Mouse (Mus musculus) embryonic facial prominence, embryonic 14.5 days (tissue): ENCODE measurements around the gene Dlg2. TPM values are rescaled to one million over a fixed set of nuclear protein-coding genes. Genes with fewer than 3 reads are reported as not detected.
A peak's percentile ranks its signal among the peaks of the same experiment; 100 is the strongest.

Experiments
- ATAC-seq: fragments of 200-750 bp; cut with Nextera tagmentation; 2 replicates; pipeline ENCODE4 v1.8.0; 2017; ENCODE audit warnings: low read depth, moderate number of reproducible peaks, moderate TSS enrichment
- DNase-seq: peaks from one replicate; pipeline ENCODE4 v3.0.0-alpha.2; 2015; ENCODE audit warnings: low spot score
- H3K27ac ChIP-seq: fragments of 300-500 bp; sonication (generic); replicated peaks from 2 replicates; pipeline ENCODE4 v1.5.1; 2014; ENCODE audit warnings: low read depth, mild to moderate bottlenecking, low read length, moderate library complexity
- H3K27me3 ChIP-seq: fragments of 300-500 bp; sonication (generic); replicated peaks from 2 replicates; pipeline ENCODE4 v1.6.1; 2014; ENCODE audit warnings: low read length; ENCODE audit not compliant: control insufficient read depth, insufficient read depth
- H3K36me3 ChIP-seq: fragments of 300-500 bp; sonication (generic); 2 replicates; pipeline ENCODE4 v1.6.1; 2014; ENCODE audit warnings: low read length, mixed read lengths; ENCODE audit not compliant: control insufficient read depth, insufficient read depth
- H3K4me1 ChIP-seq: fragments of 300-500 bp; sonication (generic); 2 replicates; pipeline ENCODE4 v1.6.1; 2014; ENCODE audit warnings: antibody characterized with exemption, low read length; ENCODE audit not compliant: control insufficient read depth, insufficient read depth
- H3K4me2 ChIP-seq: fragments of 300-500 bp; sonication (generic); 2 replicates; pipeline ENCODE4 v1.6.1; 2014; ENCODE audit warnings: low read depth, mild to moderate bottlenecking, low read length, moderate library complexity, mixed read lengths
- H3K4me3 ChIP-seq: fragments of 300-500 bp; sonication (generic); 2 replicates; pipeline ENCODE4 v1.5.1; 2014; ENCODE audit warnings: low read depth, mild to moderate bottlenecking, low read length
- H3K9ac ChIP-seq: fragments of 300-500 bp; sonication (generic); 2 replicates; pipeline ENCODE4 v1.6.1; 2014; ENCODE audit warnings: low read depth, mild to moderate bottlenecking, low read length, moderate library complexity, mixed read lengths
- H3K9me3 ChIP-seq: fragments of 300-500 bp; sonication (generic); 2 replicates; pipeline ENCODE4 v1.6.1; 2016; ENCODE audit warnings: low read length; ENCODE audit not compliant: control insufficient read depth
- WGBS: fragments of 180-500 bp; shearing (Covaris S2); extraction: QIAGEN DNeasy Blood & Tissue Kit; methylation state at CpG from one replicate; pipeline ENCODE4 v1.1.7; 2014; 5-methylcytosine and 5-hydroxymethylcytosine counted together
- polyA plus RNA-seq: library from polyadenylated mRNA; unstranded; fragments of >200 nt; fragmentation: Nextera tagmentation; extraction: Ambion mirVana; gene quantifications from 2 replicates; pipeline ENCODE4 v1.2.1, GENCODE M21; 2014

Gene Dlg2
- polyA plus RNA-seq, 1 experiment from 2014 or later = 5.1 TPM

- WGBS = 43% methylated on average over 3 of the region's 3 CpGs
- ATAC-seq (no peak), DNase-seq (no peak)
- Histone ChIP-seq H3K27ac (no peak overlapping the region), H3K9ac (no peak overlapping the region), H3K36me3 (no peaks in the 10 kb centered on the region), H3K27me3 (no peaks in the 10 kb centered on the region), H3K9me3 (no peaks in the 10 kb centered on the region), H3K4me3 (no peak overlapping the region), H3K4me1 (no peaks in the 10 kb centered on the region), H3K4me2 (no peak overlapping the region)
Observed at GRCm38 (mm10) chr7:91397827-91398226, 921.4 kb downstream of the Dlg2 start.

- no peak for DNase-seq
- WGBS = 81% methylated on average over 5 of the region's 5 CpGs
Observed at GRCm38 (mm10) chr7:91412109-91412508, 935.6 kb downstream of the Dlg2 start.

GRCm38 (mm10) chr7:91414150-91414549, 937.7 kb downstream of the Dlg2 start:
- no peak overlapping the region for H3K9ac ChIP-seq
- H3K4me3 ChIP-seq = no peak overlapping the region
- no peaks in the 10 kb centered on the region for H3K9me3 ChIP-seq
- ATAC-seq = no peak
- 79% methylated on average over 2 of the region's 2 CpGs for WGBS
- H3K36me3 ChIP-seq = no peaks in the 10 kb centered on the region
- no peak for DNase-seq
- H3K27ac ChIP-seq = no peak overlapping the region
- no peaks in the 10 kb centered on the region for H3K27me3 ChIP-seq
- no peak overlapping the region for H3K4me2 ChIP-seq
- no peaks in the 10 kb centered on the region for H3K4me1 ChIP-seq

More at GRCm38 (mm10) chr7:91412109-91412508, 935.6 kb downstream of the Dlg2 start:
- Histone ChIP-seq H3K9me3 (no peaks in the 10 kb centered on the region), H3K4me3 (no peak overlapping the region), H3K9ac (no peak overlapping the region), H3K4me2 (no peak overlapping the region), H3K27me3 (no peaks in the 10 kb centered on the region), H3K27ac (no peak overlapping the region), H3K4me1 (no peaks in the 10 kb centered on the region), H3K36me3 (no peaks in the 10 kb centered on the region)
- ATAC-seq = no peak

GRCm38 (mm10) chr7:91414749-91415148, 938.3 kb downstream of the Dlg2 start:
- no peak overlapping the region for H3K9ac ChIP-seq
- no peaks in the 10 kb centered on the region for H3K36me3 ChIP-seq
- H3K27me3 ChIP-seq = no peaks in the 10 kb centered on the region
- no peak for DNase-seq
- H3K27ac ChIP-seq = no peak overlapping the region
- no peaks in the 10 kb centered on the region for H3K4me1 ChIP-seq
- H3K9me3 ChIP-seq = no peaks in the 10 kb centered on the region
- no peak overlapping the region for H3K4me3 ChIP-seq
- no peak for ATAC-seq
- WGBS = 76% methylated on average over 2 of the region's 2 CpGs
- no peak overlapping the region for H3K4me2 ChIP-seq

GRCm38 (mm10) chr7:91420215-91420614, 943.7 kb downstream of the Dlg2 start:
- Histone ChIP-seq H3K27me3 (no peaks in the 10 kb centered on the region), H3K4me2 (no peak overlapping the region), H3K4me1 (no peaks in the 10 kb centered on the region), H3K27ac (no peak overlapping the region), H3K4me3 (no peak overlapping the region), H3K9ac (no peak overlapping the region), H3K36me3 (no peaks in the 10 kb centered on the region), H3K9me3 (no peaks in the 10 kb centered on the region)
- ATAC-seq = no peak
- 83% methylated on average over 4 of the region's 4 CpGs for WGBS
- no peak for DNase-seq

GRCm38 (mm10) chr7:91423784-91424183, 947.3 kb downstream of the Dlg2 start:
- Histone ChIP-seq H3K9me3 (no peaks in the 10 kb centered on the region), H3K36me3 (no peaks in the 10 kb centered on the region), H3K4me1 (no peaks in the 10 kb centered on the region), H3K27ac (no peak overlapping the region), H3K9ac (no peak overlapping the region), H3K27me3 (no peaks in the 10 kb centered on the region), H3K4me2 (no peak overlapping the region), H3K4me3 (no peak overlapping the region)
- DNase-seq (no peak), ATAC-seq (no peak)
- WGBS = 45% methylated on average over 4 of the region's 4 CpGs

- WGBS = 65% methylated on average over 5 of the region's 5 CpGs
- no peaks in the 10 kb centered on the region for H3K4me1 ChIP-seq
- H3K27ac ChIP-seq = no peak overlapping the region
- H3K9ac ChIP-seq = no peak overlapping the region
- DNase-seq = peak; percentile 8
- no peak for ATAC-seq
- no peaks in the 10 kb centered on the region for H3K27me3 ChIP-seq
- no peaks in the 10 kb centered on the region for H3K36me3 ChIP-seq
- no peak overlapping the region for H3K4me2 ChIP-seq
- no peak overlapping the region for H3K4me3 ChIP-seq
- H3K9me3 ChIP-seq = no peaks in the 10 kb centered on the region
Observed at GRCm38 (mm10) chr7:91429712-91430275, 953.3 kb downstream of the Dlg2 start.

GRCm38 (mm10) chr7:91431594-91432240, 955.2 kb downstream of the Dlg2 start:
- Histone ChIP-seq H3K4me2 (no peak overlapping the region), H3K4me1 (no peaks in the 10 kb centered on the region), H3K4me3 (no peak overlapping the region), H3K27ac (no peak overlapping the region), H3K9me3 (no peaks in the 10 kb centered on the region), H3K27me3 (no peaks in the 10 kb centered on the region), H3K36me3 (no peaks in the 10 kb centered on the region), H3K9ac (no peak overlapping the region)
- 39% methylated on average over 11 of the region's 11 CpGs for WGBS
- peak; percentile 59 for DNase-seq
- ATAC-seq = no peak

GRCm38 (mm10) chr7:91432563-91432962, 956.1 kb downstream of the Dlg2 start:
- Histone ChIP-seq H3K36me3 (no peaks in the 10 kb centered on the region), H3K4me3 (no peak overlapping the region), H3K27me3 (no peaks in the 10 kb centered on the region), H3K9ac (no peak overlapping the region), H3K9me3 (no peaks in the 10 kb centered on the region), H3K4me1 (no peaks in the 10 kb centered on the region), H3K27ac (no peak overlapping the region), H3K4me2 (no peak overlapping the region)
- WGBS = 82% methylated on average over 4 of the region's 4 CpGs
- DNase-seq (no peak), ATAC-seq (no peak)
